Mouse (Mus musculus): ENCODE data around the gene Hist1h3h. TPM values are rescaled to one million over a fixed set of nuclear protein-coding genes. Genes with fewer than 3 reads are reported as not detected.
A peak's percentile ranks its signal among the peaks of the same experiment; 100 is the strongest.
"Not testable (repeated sequence)": the region's sequence is repeated elsewhere in the genome, so short reads cannot be mapped to it uniquely, and the experiment has no call there.

Hist1h3h gene
- polyA plus RNA-seq, 1 experiment from 2014 or later = 7.1 TPM

DNA sequence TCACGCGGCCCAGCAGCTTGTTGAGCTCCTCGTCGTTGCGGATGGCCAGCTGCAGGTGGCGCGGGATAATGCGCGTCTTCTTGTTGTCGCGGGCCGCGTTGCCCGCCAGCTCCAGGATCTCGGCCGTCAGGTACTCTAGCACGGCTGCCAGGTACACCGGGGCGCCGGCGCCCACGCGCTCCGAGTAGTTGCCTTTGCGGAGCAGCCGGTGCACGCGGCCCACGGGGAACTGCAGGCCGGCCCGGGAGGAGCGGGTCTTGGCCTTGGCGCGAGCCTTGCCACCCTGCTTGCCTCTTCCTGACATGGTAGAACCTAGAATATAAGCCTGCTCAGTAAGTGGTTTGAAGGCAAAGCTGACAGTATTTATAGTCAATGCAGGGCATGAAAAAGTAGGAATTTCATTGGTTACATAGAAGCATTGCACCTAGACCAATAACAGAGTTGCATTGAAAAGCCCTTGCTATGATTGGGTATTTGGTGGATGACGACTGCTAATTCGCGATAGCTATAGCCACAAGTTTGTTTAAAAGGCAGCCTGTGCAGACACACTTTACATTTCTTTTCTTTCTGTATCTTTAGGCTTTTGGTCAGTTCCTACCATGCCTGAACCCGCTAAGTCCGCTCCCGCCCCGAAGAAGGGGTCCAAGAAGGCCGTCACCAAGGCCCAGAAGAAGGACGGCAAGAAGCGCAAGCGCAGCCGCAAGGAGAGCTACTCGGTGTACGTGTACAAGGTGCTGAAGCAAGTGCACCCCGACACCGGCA is 36.2 kb downstream of the Hist1h3h start, which contains the start of the genes Hist1h2ak and Hist1h2bn:
Hist1h2ak (minus strand) TSS at position 304 of the 762 bp plus-strand sequence.
Hist1h2bn (plus strand) TSS at position 600 of the 762 bp plus-strand sequence.
- H3K9me3 ChIP-seq (replicated peaks); H3K27me3 ChIP-seq; H3K36me3 ChIP-seq: not testable (repeated sequence)
- WGBS = under 1% methylated on average over 49 of the region's 50 CpGs
- Histone ChIP-seq H3K4me3 (replicated peaks) (peak within 1 kb of the TSS; percentile 48), H3K9ac (peak within 1 kb of the TSS; percentile 18), H3K4me2 (replicated peaks) (peak within 1 kb of the TSS; percentile 64), H3K27ac (replicated peaks) (peak within 1 kb of the TSS; percentile 92), H3K4me1 (peaks cover 15% of the 10 kb centered on the region)
- ATAC-seq (ENCODE audit: insufficient number of reproducible peaks, low FRiP score, low TSS enrichment, low read depth) = peak; percentile 93

DNA sequence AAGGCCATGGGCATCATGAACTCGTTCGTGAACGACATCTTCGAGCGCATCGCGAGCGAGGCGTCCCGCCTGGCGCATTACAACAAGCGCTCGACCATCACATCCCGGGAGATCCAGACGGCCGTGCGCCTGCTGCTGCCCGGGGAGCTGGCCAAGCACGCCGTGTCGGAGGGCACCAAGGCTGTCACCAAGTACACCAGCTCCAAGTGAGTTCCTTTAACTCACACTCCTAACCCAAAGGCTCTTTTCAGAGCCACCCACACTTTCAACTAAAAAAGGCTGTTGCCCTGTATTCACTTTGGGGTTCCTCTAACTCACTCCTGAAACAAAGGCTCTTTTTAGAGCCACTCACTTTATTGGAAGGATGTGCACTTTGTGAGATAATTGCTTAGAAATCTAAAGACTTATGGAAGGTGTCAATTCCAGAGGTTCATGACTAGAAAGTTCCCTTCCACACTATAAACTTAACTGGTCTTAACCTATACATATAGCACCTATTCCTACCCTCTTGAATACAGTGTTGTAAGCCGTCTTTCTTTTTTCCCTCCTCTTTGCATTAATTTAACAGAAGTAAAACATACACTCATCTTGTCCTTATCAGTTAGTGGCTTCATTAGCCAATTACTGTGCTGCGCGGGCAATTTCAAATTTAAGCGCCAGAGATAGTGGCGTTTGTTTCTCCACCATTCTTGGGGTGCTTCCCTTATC is 37.0 kb downstream of the Hist1h3h start:
- not testable (repeated sequence) for H3K27me3 ChIP-seq; H3K9me3 ChIP-seq (replicated peaks); ATAC-seq (ENCODE audit: insufficient number of reproducible peaks, low FRiP score, low TSS enrichment, low read depth); H3K36me3 ChIP-seq
- peak overlapping the region; percentile 48 for H3K4me3 ChIP-seq (replicated peaks)
- H3K4me2 ChIP-seq (replicated peaks) = peak overlapping the region; percentile 64
- H3K27ac ChIP-seq (replicated peaks) = peak overlapping the region; percentile 92
- peaks cover 13% of the 10 kb centered on the region for H3K4me1 ChIP-seq
- under 1% methylated on average over 26 of the region's 26 CpGs for WGBS
- H3K9ac ChIP-seq = peak overlapping the region; percentile 18; the same call in 1 of the 2 replicates

- no peak overlapping the region for H3K9ac ChIP-seq
- H3K27me3 ChIP-seq = no peaks in the 10 kb centered on the region
- H3K4me2 ChIP-seq (replicated peaks) = no peak overlapping the region
- 63% methylated on average over 1 of the region's 1 CpGs for WGBS
- no peaks in the 10 kb centered on the region for H3K36me3 ChIP-seq
- no peak overlapping the region for H3K4me3 ChIP-seq (replicated peaks)
- H3K27ac ChIP-seq (replicated peaks) = no peak overlapping the region
- peaks cover 11% of the 10 kb centered on the region for H3K4me1 ChIP-seq
- no peak for ATAC-seq (ENCODE audit: insufficient number of reproducible peaks, low FRiP score, low TSS enrichment, low read depth)
- H3K9me3 ChIP-seq (replicated peaks) = no peaks in the 10 kb centered on the region
Observed at GRCm38 (mm10) chr13:21755707-21756106, 38.2 kb downstream of the Hist1h3h start.

Small RNA genes within 50 kb of the gene (microRNA-seq; reads per million reads assigned to microRNA genes)
- gene Gm44357 (ENCODE audit: borderline number of aligned reads) (not detected), gene Gm44367 (ENCODE audit: borderline number of aligned reads) (not detected), gene Gm44454 (ENCODE audit: borderline number of aligned reads) (not detected)

Other genes starting within 250 kb of the Hist1h3h start
- 2.1 and 2.3 TPM in 2 replicates for gene Nkapl, start 249.2 kb upstream of the Hist1h3h start, polyA plus RNA-seq (2015; fragmentation: Nextera tagmentation; extraction: Ambion mirVana)
- gene Zkscan4, start 238.8 kb upstream of the Hist1h3h start, polyA plus RNA-seq (2015; fragmentation: Nextera tagmentation; extraction: Ambion mirVana) = 3.7 and 4.3 TPM in 2 replicates
- gene Gm10065, start 238.2 kb upstream of the Hist1h3h start, polyA plus RNA-seq (2015; fragmentation: Nextera tagmentation; extraction: Ambion mirVana) = 1.8 TPM in 1 of 2 replicates, not detected in the other
- gene AK157302, start 222.4 kb upstream of the Hist1h3h start, polyA plus RNA-seq (2015; fragmentation: Nextera tagmentation; extraction: Ambion mirVana) = 0.37 and 1.6 TPM in 2 replicates
- 5.6 and 18.4 TPM in 2 replicates for gene Gm11273, start 216.2 kb upstream of the Hist1h3h start, polyA plus RNA-seq (2015; fragmentation: Nextera tagmentation; extraction: Ambion mirVana)
- 5.6 and 6.6 TPM in 2 replicates for gene Zkscan8, start 186.5 kb upstream of the Hist1h3h start, polyA plus RNA-seq (2015; fragmentation: Nextera tagmentation; extraction: Ambion mirVana)
- gene Olfr1366, start 174.9 kb upstream of the Hist1h3h start, polyA plus RNA-seq (2015; fragmentation: Nextera tagmentation; extraction: Ambion mirVana) = 0.17 and 0.22 TPM in 2 replicates
- 0.07 and 0.19 TPM in 2 replicates for gene Olfr1535, start 157.8 kb upstream of the Hist1h3h start, polyA plus RNA-seq (2015; fragmentation: Nextera tagmentation; extraction: Ambion mirVana)
- gene Olfr1364, start 135.9 kb upstream of the Hist1h3h start, polyA plus RNA-seq (2015; fragmentation: Nextera tagmentation; extraction: Ambion mirVana) = 0.11 TPM in 1 of 2 replicates, not detected in the other
- gene Olfr1362, start 103.6 kb upstream of the Hist1h3h start, polyA plus RNA-seq (2015; fragmentation: Nextera tagmentation; extraction: Ambion mirVana) = 0.13 TPM in 1 of 2 replicates, not detected in the other
- not detected in 2 replicates for gene Olfr11, start 75.1 kb upstream of the Hist1h3h start, polyA plus RNA-seq (2015; fragmentation: Nextera tagmentation; extraction: Ambion mirVana)
- gene Olfr1361, start 54.3 kb upstream of the Hist1h3h start, polyA plus RNA-seq (2015; fragmentation: Nextera tagmentation; extraction: Ambion mirVana) = 0.48 and 0.68 TPM in 2 replicates
- gene Olfr1360, start 40.3 kb upstream of the Hist1h3h start, polyA plus RNA-seq (2015; fragmentation: Nextera tagmentation; extraction: Ambion mirVana) = not detected in 2 replicates
- 0.05 and 0.27 TPM in 2 replicates for gene Olfr1359, start 19.5 kb upstream of the Hist1h3h start, polyA plus RNA-seq (2015; fragmentation: Nextera tagmentation; extraction: Ambion mirVana)
- gene Hist1h2bl, start 1.5 kb upstream of the Hist1h3h start, polyA plus RNA-seq (2015; fragmentation: Nextera tagmentation; extraction: Ambion mirVana) = 0.60 and 2.0 TPM in 2 replicates
- gene Hist1h2ai, start 1.2 kb upstream of the Hist1h3h start, polyA plus RNA-seq (2015; fragmentation: Nextera tagmentation; extraction: Ambion mirVana) = 6.9 and 13.7 TPM in 2 replicates
- gene Hist1h2bm, start 4.4 kb downstream of the Hist1h3h start, polyA plus RNA-seq (2015; fragmentation: Nextera tagmentation; extraction: Ambion mirVana) = 1.8 and 4.1 TPM in 2 replicates
- 1.7 and 1.9 TPM in 2 replicates for gene Hist1h4j, start 17.4 kb downstream of the Hist1h3h start, polyA plus RNA-seq (2015; fragmentation: Nextera tagmentation; extraction: Ambion mirVana)
- gene Hist1h4k, start 32.8 kb downstream of the Hist1h3h start, polyA plus RNA-seq (2015; fragmentation: Nextera tagmentation; extraction: Ambion mirVana) = 1.5 and 2.9 TPM in 2 replicates
- gene Hist1h2ak, start 36.2 kb downstream of the Hist1h3h start, polyA plus RNA-seq (2015; fragmentation: Nextera tagmentation; extraction: Ambion mirVana) = 16.1 and 25.2 TPM in 2 replicates
- 3.4 and 3.6 TPM in 2 replicates for gene Hist1h2bn, start 36.5 kb downstream of the Hist1h3h start, polyA plus RNA-seq (2015; fragmentation: Nextera tagmentation; extraction: Ambion mirVana)
- gene Hist1h1b, start 63.0 kb downstream of the Hist1h3h start, polyA plus RNA-seq (2015; fragmentation: Nextera tagmentation; extraction: Ambion mirVana) = 16.8 and 19.6 TPM in 2 replicates
- 86.2 and 99.0 TPM in 2 replicates for gene Hist1h3i, start 65.7 kb downstream of the Hist1h3h start, polyA plus RNA-seq (2015; fragmentation: Nextera tagmentation; extraction: Ambion mirVana)
- 2.5 and 10.7 TPM in 2 replicates for gene Hist1h2an, start 69.6 kb downstream of the Hist1h3h start, polyA plus RNA-seq (2015; fragmentation: Nextera tagmentation; extraction: Ambion mirVana)
- gene Hist1h2bp, start 69.8 kb downstream of the Hist1h3h start, polyA plus RNA-seq (2015; fragmentation: Nextera tagmentation; extraction: Ambion mirVana) = 1.0 and 2.8 TPM in 2 replicates
- 12.0 and 14.0 TPM in 2 replicates for gene Hist1h2bq, start 92.5 kb downstream of the Hist1h3h start, polyA plus RNA-seq (2015; fragmentation: Nextera tagmentation; extraction: Ambion mirVana)
- gene Hist1h2ao, start 92.8 kb downstream of the Hist1h3h start, polyA plus RNA-seq (2015; fragmentation: Nextera tagmentation; extraction: Ambion mirVana) = not detected in 2 replicates
- not detected in 2 replicates for gene Hist1h4m, start 94.1 kb downstream of the Hist1h3h start, polyA plus RNA-seq (2015; fragmentation: Nextera tagmentation; extraction: Ambion mirVana)
- gene Hist1h4n, start 114.5 kb downstream of the Hist1h3h start, polyA plus RNA-seq (2015; fragmentation: Nextera tagmentation; extraction: Ambion mirVana) = 10.7 and 11.9 TPM in 2 replicates
- gene Hist1h2ap, start 115.8 kb downstream of the Hist1h3h start, polyA plus RNA-seq (2015; fragmentation: Nextera tagmentation; extraction: Ambion mirVana) = 2,761 and 2,921 TPM in 2 replicates
- gene Hist1h2br, start 116.1 kb downstream of the Hist1h3h start, polyA plus RNA-seq (2015; fragmentation: Nextera tagmentation; extraction: Ambion mirVana) = 14.2 and 14.7 TPM in 2 replicates
- 7.7 and 9.0 TPM in 2 replicates for gene Zfp184, start 227.4 kb downstream of the Hist1h3h start, polyA plus RNA-seq (2015; fragmentation: Nextera tagmentation; extraction: Ambion mirVana)